Mouse (Mus musculus) cerebellum, adult 8-10 months (tissue): Measurements from ENCODE around the gene Gm17617.
A peak's percentile ranks its signal among the peaks of the same experiment; 100 is the strongest.
"Not testable (repeated sequence)": the region's sequence is repeated elsewhere in the genome, so short reads cannot be mapped to it uniquely, and the experiment has no call there.

Experiments used
- DNase-seq: peaks from one replicate; pipeline ENCODE4 v3.0.0; 2022

Gm17617 gene

DNA sequence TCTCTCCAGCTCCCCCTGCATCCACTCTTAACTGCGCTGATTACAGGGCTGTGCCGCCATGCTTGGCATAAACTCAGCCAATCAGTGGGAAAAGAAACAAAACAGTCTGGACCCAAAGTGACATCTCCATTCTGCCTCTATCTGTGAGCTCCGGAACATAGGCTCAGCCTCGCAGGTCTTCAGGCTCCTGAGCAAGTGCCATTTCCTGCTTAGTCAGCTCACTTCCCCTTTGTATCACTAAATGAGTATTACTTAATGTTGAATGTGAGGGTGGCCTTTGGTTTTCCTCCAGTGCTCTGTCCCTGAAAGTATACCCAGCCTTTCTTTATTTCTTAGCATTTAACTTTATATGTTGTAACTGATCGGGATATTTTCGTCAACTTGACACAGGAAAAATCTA lies 8.4 kb downstream of the Gm17617 start:
- no peak for DNase-seq

- DNase-seq, result no peak
These were observed 19.0 kb downstream of the Gm17617 start for GRCm38 (mm10) chr13:55114375-55114774.

DNA sequence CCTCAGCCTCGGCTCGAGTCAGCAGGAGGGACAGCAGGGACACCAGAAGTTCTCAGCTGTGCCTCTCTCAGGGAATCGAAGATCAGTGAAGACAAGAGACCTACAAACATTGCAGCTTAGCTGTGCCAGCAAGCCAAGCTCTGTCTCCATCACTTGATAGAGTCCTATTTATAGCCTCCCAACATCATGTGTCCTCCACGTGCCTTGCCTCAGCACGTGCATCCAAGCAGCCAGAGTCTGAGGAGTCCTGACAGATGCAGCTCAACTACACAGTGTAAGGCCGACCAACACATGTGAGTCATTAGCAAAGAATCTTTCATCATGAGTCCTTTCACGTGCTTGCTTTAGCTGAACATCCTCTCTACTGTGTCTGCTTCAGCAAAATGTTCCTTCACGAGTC lies 25.7 kb downstream of the Gm17617 start:
- no peak for DNase-seq

- no peak for DNase-seq
These were observed 26.2 kb downstream of the Gm17617 start for GRCm38 (mm10) chr13:55107116-55107515.

- DNase-seq, result peak; percentile 25
These were observed 27.2 kb downstream of the Gm17617 start for GRCm38 (mm10) chr13:55105953-55106691.

- DNase-seq, result peak; percentile 97
These were observed 28.0 kb downstream of the Gm17617 start, which contains the start of gene Zfp346 for GRCm38 (mm10) chr13:55105045-55105952. TSS of gene Zfp346 (plus strand) at chr13:55105311.

- no peak for DNase-seq
These were observed 30.0 kb downstream of the Gm17617 start for GRCm38 (mm10) chr13:55103351-55103750.

DNA sequence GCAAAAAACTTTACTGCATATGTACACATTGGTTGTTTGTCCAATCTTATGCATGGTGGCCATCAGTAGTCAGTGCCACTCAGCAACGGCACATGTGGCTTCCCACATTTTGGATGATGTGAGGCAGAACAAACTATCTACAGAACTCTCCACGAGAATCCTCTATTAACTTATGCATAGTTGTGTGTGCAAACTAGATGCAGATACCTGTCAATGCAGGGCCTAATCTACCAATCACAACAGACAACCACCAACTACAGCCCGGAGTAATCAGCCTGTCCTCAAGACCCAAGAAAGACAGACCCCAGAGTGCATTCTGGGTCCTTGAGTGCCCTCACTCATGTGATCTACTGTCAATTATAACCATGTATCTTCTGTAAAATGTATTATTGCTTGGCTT lies 31.0 kb downstream of the Gm17617 start:
- DNase-seq, result no peak

DNA sequence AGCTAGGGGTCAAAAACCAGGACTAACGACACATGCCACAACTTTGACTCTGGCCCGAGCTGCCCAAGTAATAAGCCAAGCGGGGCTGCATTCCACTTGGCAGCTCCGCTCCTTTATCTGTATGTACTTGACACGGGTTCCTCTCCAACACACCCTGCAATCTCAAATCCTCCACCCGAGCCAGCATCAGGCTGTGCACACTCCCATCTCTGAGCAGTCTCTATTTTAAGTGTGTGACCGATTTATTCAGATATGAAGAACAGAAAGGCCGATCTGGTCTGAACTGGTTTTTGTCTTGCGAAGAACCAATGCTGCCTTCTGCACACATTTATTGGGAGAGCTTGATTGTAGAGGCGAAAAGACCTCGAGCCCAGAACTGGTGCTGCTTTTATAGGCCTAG lies 31.7 kb downstream of the Gm17617 start:
- DNase-seq, result no peak

- DNase-seq, result peak; percentile 68
These were observed 33.4 kb downstream of the Gm17617 start, which contains the start of gene Uimc1 for GRCm38 (mm10) chr13:55099726-55100478. TSS of gene Uimc1 (minus strand) at chr13:55100300.

DNA sequence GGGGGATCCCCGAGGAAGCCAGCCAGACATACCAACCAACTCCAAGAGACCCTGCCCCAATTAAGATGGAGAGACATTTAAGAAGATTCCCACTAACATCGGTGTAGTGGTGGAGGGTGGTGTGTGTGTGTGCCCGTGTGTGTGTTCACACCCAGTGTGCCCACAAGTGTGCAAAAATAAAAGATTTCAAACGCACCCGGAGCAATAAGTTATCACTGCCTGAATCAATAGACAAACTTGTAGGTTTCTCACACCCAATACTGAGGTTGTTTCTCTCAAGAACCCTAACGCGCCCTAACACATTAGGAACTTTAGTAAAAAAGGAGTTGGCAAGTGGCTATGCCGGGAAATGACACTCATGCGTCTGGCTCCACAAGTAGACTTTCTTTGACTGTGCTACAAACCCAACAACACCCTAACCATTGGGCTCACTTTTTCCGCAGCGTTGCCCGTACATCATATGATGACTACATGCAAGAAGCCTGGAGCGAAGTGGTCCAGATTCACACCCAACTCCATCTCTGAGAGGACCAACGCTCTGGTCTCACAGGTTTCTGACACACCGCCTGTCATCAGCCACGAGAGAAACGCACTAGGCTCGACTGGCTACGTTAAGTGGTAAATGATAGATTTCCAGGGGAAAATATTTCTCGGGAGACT lies 34.2 kb downstream of the Gm17617 start:
- peak; percentile 28 for DNase-seq

- DNase-seq, result not testable (repeated sequence)
These were observed 35.5 kb downstream of the Gm17617 start for GRCm38 (mm10) chr13:55097841-55098240.

- DNase-seq, result no peak
These were observed 40.8 kb downstream of the Gm17617 start for GRCm38 (mm10) chr13:55092588-55092987.
